Mouse (Mus musculus): ENCODE results near the gene Ccdc141.

Gene Ccdc141

GRCm38 (mm10) chr2:77173821-77174220 is 3.4 kb upstream of the Ccdc141 start:
- DNase-seq = no peak

DNA sequence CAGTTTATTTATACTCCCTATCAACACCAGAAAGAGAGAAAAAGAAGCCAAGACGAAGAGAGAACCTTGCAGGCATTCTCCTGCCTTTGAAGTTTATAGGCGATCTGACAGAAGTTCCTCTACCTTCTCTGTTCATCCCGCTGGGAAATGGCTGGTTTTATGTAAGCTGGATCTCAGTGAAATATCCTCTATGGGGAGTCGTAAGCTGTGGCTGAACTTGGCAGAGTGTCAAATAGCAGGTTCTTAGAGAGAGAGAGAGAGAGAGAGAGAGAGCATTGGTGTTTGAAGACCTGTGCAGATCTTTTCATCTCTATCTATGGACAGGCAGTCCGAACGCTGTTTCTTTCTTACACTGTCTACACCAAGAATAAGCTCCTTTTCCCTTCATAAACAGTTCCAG is 2.9 kb upstream of the Ccdc141 start:
- no peak for DNase-seq

DNA sequence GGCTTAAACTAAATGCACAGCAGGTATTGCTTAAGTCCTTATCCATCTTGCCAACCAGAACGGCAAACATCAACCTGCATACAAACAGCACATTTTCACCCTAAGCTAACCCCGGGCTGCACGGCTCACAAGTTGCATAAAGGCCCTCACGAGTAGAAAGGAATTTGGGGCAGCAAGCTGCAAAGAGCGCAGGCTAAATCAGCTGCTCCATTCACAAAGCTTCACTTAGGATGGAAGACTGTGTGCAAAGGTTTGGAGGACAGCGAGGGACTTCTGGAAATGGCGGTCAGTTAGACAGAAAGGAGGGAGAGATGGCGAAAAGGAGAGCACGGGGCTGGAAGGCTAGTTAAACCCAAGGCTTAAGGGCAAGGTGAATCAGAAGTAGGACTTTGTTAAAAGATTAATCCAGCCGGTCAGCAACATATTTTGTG is 1.8 kb upstream of the Ccdc141 start:
- DNase-seq = peak; percentile 47

GRCm38 (mm10) chr2:77171444-77172240 is 1.2 kb upstream of the Ccdc141 start:
- peak; percentile 76 for DNase-seq

DNA sequence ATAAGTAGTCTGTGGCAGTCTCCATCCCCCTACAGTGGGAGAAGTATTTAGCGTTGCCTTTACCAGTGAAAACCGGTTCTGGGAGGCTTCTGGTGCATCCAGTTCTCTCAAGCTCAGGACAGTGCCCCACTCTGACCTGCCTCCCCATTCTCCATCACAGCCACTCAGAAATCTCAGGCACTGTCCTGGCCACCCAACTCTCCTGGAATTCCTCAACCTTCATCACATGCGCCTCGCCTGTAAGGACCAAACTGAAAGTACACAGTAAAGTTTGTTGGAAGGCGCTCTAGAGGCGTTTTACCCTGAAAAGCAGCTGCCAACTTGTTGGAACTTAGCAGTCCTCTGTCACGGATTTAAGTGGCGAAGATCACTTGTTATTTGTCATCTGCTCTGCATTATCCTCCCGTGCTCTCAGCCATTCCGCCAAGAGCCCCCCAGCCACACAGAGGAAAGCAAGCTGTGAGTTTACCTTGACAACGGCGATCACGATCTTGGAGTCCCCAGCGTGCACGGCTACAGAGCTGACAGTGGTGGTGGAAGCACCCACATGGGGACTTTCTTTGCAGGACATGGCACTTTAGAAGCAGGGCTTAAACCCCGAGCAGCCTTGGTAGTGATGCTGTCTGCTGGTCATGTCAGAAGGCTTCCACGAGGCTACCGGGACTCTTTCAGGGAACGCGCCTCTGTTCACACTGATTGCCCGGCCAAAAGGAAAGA is 362 bp downstream of the Ccdc141 start:
- peak; percentile 65 for DNase-seq

DNA sequence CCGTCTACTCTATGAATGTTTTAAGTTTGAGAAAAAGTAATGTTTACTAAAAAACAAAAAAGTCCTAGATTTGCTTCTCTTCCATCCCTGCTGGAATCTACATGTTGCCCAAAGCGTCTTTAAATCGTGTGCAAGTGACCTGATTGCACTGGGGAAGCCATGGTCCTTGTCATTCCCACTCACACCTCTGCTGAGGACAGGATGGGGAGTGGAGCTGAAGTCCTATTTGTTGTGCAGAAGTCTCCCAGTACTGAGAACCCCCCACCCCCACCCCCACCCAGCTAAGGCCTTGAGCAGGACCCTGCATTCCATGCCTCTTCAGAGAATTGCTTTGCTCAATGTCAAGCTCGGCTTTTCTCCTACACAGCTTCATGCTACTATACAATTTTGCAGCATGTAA is 1.2 kb downstream of the Ccdc141 start:
- no peak for DNase-seq

GRCm38 (mm10) chr2:77168781-77169180 is 1.7 kb downstream of the Ccdc141 start:
- no peak for DNase-seq

- DNase-seq = peak; percentile 53
Measured at GRCm38 (mm10) chr2:77168081-77168685, 2.3 kb downstream of the Ccdc141 start.

DNA sequence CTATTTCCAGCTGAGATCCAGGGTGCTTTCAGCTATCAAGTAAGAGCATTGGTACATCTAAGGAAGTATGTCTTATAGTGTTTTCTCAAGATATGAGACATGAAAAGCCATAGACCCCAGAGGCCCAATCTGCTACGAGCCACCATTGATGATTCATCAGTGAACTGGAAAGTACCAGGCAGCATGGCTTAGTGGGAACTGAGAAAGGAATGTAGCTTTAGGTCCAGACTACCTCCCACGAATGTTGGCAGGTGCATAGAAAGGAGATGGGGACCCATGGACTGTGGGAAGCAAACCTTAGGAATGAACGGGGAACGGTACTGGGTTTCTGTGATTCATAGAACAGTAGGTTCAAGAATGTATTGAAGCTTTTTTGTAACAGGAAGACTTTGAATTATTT is 4.1 kb downstream of the Ccdc141 start:
- no peak for DNase-seq

DNA sequence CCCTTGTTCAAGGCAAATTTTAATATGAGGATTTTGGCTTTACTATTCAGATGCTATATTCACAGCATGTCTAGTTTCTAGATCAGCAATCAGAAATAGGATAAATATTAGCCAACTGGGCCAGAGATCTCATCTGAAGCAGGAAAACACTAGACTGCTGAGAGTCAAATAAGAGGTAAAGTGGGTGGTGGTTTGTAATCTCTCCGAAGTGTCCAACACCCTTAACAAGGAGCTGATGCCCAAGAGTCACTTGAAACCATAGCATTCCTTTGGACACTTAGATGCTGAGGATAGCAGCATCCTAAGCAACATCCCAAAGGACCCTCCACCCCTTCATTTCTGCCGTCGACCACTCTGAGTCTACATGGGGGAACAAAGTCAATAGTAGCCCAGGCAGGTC is 5.8 kb downstream of the Ccdc141 start:
- peak; percentile 27 for DNase-seq

GRCm38 (mm10) chr2:77163381-77163780 is 7.1 kb downstream of the Ccdc141 start:
- no peak for DNase-seq

DNA sequence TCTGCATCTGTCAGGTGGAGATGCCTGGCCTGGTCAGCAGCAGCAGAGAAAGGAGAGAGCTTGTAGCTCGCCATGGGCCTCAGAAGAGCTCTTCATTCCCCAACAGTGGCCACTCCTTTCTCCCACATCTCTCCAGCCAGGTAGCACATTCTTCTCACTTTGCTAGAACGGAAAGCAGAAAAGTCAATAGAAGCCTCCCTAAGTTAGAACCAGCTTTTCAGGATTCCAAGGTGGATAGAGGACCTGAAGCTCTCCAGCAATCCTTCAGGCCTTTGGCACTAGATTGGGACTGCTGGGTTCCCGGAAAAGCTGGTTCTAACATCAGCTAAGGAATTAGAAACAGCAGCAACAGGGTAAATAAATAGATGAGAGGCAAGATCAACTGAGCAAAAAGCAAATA is 8.3 kb downstream of the Ccdc141 start:
- peak; percentile 74 for DNase-seq

DNA sequence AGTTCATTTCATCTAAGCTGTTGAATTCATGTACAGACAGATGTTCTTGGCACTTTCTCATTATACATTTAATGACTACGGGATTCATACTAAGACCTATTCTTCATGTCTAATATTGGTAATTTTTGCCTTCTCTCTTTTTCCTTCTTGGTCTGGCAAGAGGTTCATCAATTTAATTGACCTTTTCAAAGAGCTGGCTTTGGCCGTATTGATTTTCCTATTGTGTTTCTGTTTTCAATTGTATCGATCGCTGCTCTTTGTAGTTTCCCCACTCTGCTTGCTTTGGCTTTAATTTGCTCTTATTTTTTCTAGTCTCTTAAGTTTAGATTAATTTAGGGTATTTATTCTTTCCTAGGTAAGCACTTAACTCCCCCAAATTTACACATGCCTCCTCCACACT is 12.9 kb downstream of the Ccdc141 start:
- no peak for DNase-seq

DNA sequence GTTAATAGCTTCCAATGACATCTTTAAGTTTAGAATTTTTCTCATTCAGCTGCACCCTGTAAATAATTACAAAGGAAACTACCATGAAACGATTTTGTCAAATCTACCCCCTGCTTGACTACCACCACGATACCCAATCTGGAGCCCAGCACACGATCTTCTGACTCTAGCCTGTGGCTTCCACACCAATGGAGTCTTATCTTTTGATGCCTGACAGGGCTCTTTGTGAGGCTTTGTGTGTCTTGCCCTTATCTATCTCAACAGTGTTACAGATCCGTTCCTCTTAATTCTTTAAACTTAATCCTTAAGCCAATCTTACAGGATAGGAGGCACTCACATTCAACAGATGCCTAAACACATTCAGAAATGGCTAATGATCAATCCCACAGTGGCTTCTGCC is 16.4 kb downstream of the Ccdc141 start:
- no peak for DNase-seq

DNA sequence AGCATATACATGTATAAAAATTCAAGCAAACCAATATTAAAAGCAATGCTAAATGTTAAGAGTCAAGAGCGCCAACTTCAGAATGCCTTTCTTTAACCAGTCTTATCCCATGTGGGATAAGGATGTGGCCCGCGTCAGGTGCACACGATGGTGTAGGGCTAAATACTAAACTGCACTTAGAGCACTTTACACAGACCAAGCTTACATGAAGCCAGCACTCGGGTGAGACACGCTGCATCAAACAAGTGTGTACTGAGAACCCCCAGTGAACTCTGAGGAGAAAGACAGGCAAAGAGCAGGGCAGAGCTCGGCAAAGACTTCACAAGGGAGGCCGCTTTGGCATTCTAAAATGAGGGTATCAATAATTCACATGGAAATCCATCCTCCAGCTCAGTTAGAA is 19.2 kb downstream of the Ccdc141 start:
- DNase-seq = no peak

- no peak for DNase-seq
Measured at GRCm38 (mm10) chr2:77149576-77149975, 20.9 kb downstream of the Ccdc141 start.

DNA sequence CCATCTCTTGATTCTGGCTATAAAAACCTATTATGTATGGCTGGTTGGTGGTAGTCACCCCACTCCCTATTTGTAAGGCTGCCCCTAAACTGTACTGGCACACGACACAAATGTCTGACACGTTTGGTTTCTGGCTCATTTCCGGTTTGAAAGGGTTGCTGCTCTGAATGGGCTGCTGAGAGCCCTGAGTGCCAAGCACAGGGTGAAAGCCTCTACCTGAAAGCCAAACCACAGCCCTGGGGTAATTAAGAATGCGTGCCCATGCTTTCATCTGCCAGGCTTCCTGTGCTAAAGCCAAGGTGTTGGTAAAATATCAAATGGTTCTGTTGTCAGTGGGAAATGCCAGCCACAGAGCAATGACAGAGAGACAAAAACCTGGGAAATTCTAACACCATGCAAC is 22.2 kb downstream of the Ccdc141 start:
- no peak for DNase-seq

GRCm38 (mm10) chr2:77146968-77147367 is 23.5 kb downstream of the Ccdc141 start:
- no peak for DNase-seq

DNA sequence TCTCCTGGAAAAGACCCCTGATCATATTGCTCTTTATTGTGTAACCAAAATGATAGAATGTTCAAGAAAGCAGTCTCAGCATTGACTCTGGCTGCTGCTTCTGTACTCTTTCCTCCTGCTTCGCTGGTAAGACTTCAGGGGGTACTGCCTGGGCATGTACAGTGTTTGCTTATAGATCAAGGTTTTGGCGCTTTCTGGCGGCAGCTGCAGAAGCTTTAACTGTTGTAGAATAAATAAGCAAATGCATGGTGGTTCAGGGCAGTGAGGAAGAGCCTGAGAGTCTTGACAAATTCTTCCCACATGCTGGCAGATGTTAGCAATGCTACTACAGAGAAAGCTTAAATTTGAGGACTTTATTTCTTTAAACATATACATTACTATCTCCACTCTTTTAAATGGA is 24.1 kb downstream of the Ccdc141 start:
- no peak for DNase-seq

- no peak for DNase-seq
Measured at GRCm38 (mm10) chr2:77143536-77143935, 26.9 kb downstream of the Ccdc141 start.

GRCm38 (mm10) chr2:77138879-77139278 is 31.6 kb downstream of the Ccdc141 start:
- DNase-seq = no peak

- no peak for DNase-seq
Measured at GRCm38 (mm10) chr2:77134906-77135305, 35.5 kb downstream of the Ccdc141 start.

GRCm38 (mm10) chr2:77133407-77133806 is 37.0 kb downstream of the Ccdc141 start:
- DNase-seq = no peak

DNA sequence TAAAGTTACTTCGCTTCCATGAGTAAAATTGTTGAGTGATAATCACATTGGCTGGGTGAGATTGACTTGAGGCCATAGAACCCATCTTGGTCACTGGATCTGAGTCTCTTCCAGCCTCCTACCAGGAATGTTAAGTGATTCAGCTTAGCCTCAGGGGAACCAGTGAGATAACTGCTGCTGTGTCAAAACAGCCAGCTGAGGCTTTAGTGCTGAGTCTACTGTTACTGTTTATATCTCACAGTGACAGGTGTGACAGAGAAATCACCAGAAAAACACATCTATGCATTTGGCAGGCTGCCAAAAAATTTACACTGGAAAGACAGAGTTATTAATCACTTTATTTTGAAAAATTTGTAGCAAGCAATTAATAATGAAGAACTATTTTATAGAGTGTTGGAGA is 43.5 kb downstream of the Ccdc141 start:
- DNase-seq = no peak

Data from lung, postnatal 36 days (tissue).